ENCODE assay signal across 10 mouse cellular contexts in genomic region chr2:49671753-49672500, GRCm38 (mm10). TPM values are rescaled to one million over a fixed set of nuclear protein-coding genes. Genes with fewer than 3 reads are reported as not detected.
DNase-seq lines count a peak whose midpoint lies in the region; ATAC-seq and TF ChIP-seq lines count a peak whose summit lies in the region.
"Had no signal": no experiment of that assay in that cellular context is flagged by ENCODE, and none has a peak within 500 bp of the region (broad histone marks: within the 10 kb centered on the region; RNA-seq: fewer than 3 reads in every experiment).

No protein-coding gene starts in this region.

- H3K4me2 ChIP-seq in forebrain, embryonic 11.5 days (ENCODE audit: low read depth, low read length, severe bottlenecking), result no peak overlapping the region
- H3K4me2 ChIP-seq in hindbrain, embryonic 12.5 days (replicated peaks), result no peak overlapping the region
- H3K4me2 ChIP-seq in midbrain, embryonic 12.5 days (replicated peaks), result no peak overlapping the region; the same call in 1 of the 2 replicates
- H3K4me2 ChIP-seq: kidney, embryonic 15.5 days had no signal

- peak; percentile 65 for DNase-seq in brain, embryonic 14.5 days (ENCODE audit: low read depth)
- DNase-seq in forebrain, embryonic 11.5 days (ENCODE audit: low spot score), result no peak
- no peak for DNase-seq in gastrocnemius, postnatal 14 days
- DNase-seq in thymus, postnatal 25 days, result no peak
- no peak for DNase-seq in c-Kit-positive CD71-positive TER-119-positive erythroid progenitor cells, embryonic 14.5 days (ENCODE audit: low spot score)
- no peak for DNase-seq in frontal cortex, adult 2 months (ENCODE audit: extremely low spot score in 1 of 2, low spot score in 1 of 2)
- DNase-seq: heart, adult 18-20 months had no signal

- H3K36me3 ChIP-seq in forebrain, embryonic 11.5 days (ENCODE audit: control insufficient read depth, insufficient read depth, low read length), result no peaks in the 10 kb centered on the region
- no peaks in the 10 kb centered on the region for H3K36me3 ChIP-seq in hindbrain, embryonic 12.5 days
- no peaks in the 10 kb centered on the region; the same call in 1 of the 2 replicates for H3K36me3 ChIP-seq in midbrain, embryonic 12.5 days
- H3K36me3 ChIP-seq: kidney, embryonic 15.5 days had no signal

- WGBS in forebrain, embryonic 11.5 days, result 74% methylated on average over 12 of the region's 12 CpGs
- 59% methylated on average over 12 of the region's 12 CpGs for WGBS in hindbrain, embryonic 12.5 days
- WGBS in midbrain, embryonic 12.5 days, result 61% methylated on average over 12 of the region's 12 CpGs

- H3K4me3 ChIP-seq in forebrain, embryonic 11.5 days (ENCODE audit: low read depth, low read length), result no peak overlapping the region
- no peak overlapping the region for H3K4me3 ChIP-seq in hindbrain, embryonic 12.5 days
- no peak overlapping the region for H3K4me3 ChIP-seq in midbrain, embryonic 12.5 days
- H3K4me3 ChIP-seq: kidney, embryonic 15.5 days had no signal

- peak overlapping the region; percentile 53 for H3K27ac ChIP-seq in forebrain, embryonic 11.5 days (ENCODE audit: low read depth, low read length)
- H3K27ac ChIP-seq in hindbrain, embryonic 12.5 days, result peak overlapping the region; percentile 76
- peak overlapping the region; percentile 81 for H3K27ac ChIP-seq in midbrain, embryonic 12.5 days (replicated peaks)
- H3K27ac ChIP-seq: kidney, embryonic 15.5 days had no signal

- TF ChIP-seq CTCF in brain, embryonic 14.5 days (IDR thresholded peaks at IDR 0.05; ENCODE audit: borderline replicate concordance, extremely low read depth, insufficient read depth, insufficient read length), result no peak

- peaks cover 2% of the 10 kb centered on the region for H3K4me1 ChIP-seq in forebrain, embryonic 11.5 days (replicated peaks; ENCODE audit: control insufficient read depth, insufficient read depth, low read length)
- peaks cover 41% of the 10 kb centered on the region for H3K4me1 ChIP-seq in hindbrain, embryonic 12.5 days
- H3K4me1 ChIP-seq in midbrain, embryonic 12.5 days, result peaks cover 39% of the 10 kb centered on the region

- no peaks in the 10 kb centered on the region for H3K9me3 ChIP-seq in forebrain, embryonic 11.5 days (ENCODE audit: control insufficient read depth, low read length)
- H3K9me3 ChIP-seq in hindbrain, embryonic 12.5 days (replicated peaks), result no peaks in the 10 kb centered on the region
- H3K9me3 ChIP-seq in midbrain, embryonic 12.5 days, result 0 out of 2 replicates have a peak, but pooled peaks cover 3% of the 10 kb centered on the region
- H3K9me3 ChIP-seq: kidney, embryonic 15.5 days had no signal

- ATAC-seq in forebrain, embryonic 11.5 days (replicated peaks; ENCODE audit: low FRiP score), result peak; percentile 42; the same call in 1 of the 2 replicates
- ATAC-seq in hindbrain, embryonic 12.5 days (ENCODE audit: low FRiP score), result peak; percentile 49
- ATAC-seq in midbrain, embryonic 12.5 days (ENCODE audit: low FRiP score, low read depth), result peak; percentile 45

- H3K27me3 ChIP-seq in forebrain, embryonic 11.5 days (ENCODE audit: control insufficient read depth, insufficient read depth, low read length), result no peaks in the 10 kb centered on the region
- no peaks in the 10 kb centered on the region for H3K27me3 ChIP-seq in hindbrain, embryonic 12.5 days
- no peaks in the 10 kb centered on the region for H3K27me3 ChIP-seq in midbrain, embryonic 12.5 days
- H3K27me3 ChIP-seq: kidney, embryonic 15.5 days had no signal

- no peak for TF ChIP-seq POLR2A in brain, embryonic 14.5 days (IDR thresholded peaks at IDR 0.05; ENCODE audit: borderline replicate concordance, extremely low read depth, insufficient read depth, insufficient read length, poor library complexity, severe bottlenecking)

- H3K9ac ChIP-seq in forebrain, embryonic 11.5 days (ENCODE audit: low read length), result no peak overlapping the region; the same call in 1 of the 2 replicates
- no peak overlapping the region for H3K9ac ChIP-seq in hindbrain, embryonic 12.5 days
- H3K9ac ChIP-seq in midbrain, embryonic 12.5 days (replicated peaks), result no peak overlapping the region
- H3K9ac ChIP-seq: kidney, embryonic 15.5 days had no signal

- intact Hi-C loops in gastrocnemius, postnatal 14 days (cut with DNase I; ENCODE audit: low total_unique reads), result no loop called here

RNA-seq across cellular contexts. Expression of gene Kif5c, which starts 52.8 kb away (rescaled TPM):
- polyA plus RNA-seq in brain, embryonic 14.5 days (2012; rRNA removed), result 123 and 253 TPM in 2 replicates
- polyA plus RNA-seq in forebrain, embryonic 11.5 days (2014; fragmentation: Nextera tagmentation; extraction: Ambion mirVana), result 88.9 and 90.1 TPM in 2 replicates
- polyA plus RNA-seq in hindbrain, embryonic 12.5 days (2016; fragmentation: Nextera tagmentation; extraction: Ambion mirVana), result 153 and 157 TPM in 2 replicates
- 131 and 149 TPM in 2 replicates for polyA plus RNA-seq in midbrain, embryonic 12.5 days (2016; fragmentation: Nextera tagmentation; extraction: Ambion mirVana)
- total RNA-seq in gastrocnemius, postnatal 14 days (2021), result under 1 TPM; 0.27 to 0.40 TPM
- polyA plus RNA-seq in frontal cortex, adult 2 months (2012; rRNA removed), result 244 and 279 TPM in 2 replicates
